ENCODE assay signal across 18 mouse cellular contexts in genomic region chr2:3702640-3703190, GRCm38 (mm10).
DNase-seq lines count a peak whose midpoint lies in the region; ATAC-seq and TF ChIP-seq lines count a peak whose summit lies in the region.
"Had no signal": no experiment of that assay in that cellular context is flagged by ENCODE, and none has a peak within 500 bp of the region (broad histone marks: within the 10 kb centered on the region; RNA-seq: fewer than 3 reads in every experiment).

No protein-coding gene starts in this region.

- H3K36me3 ChIP-seq in kidney, adult 2 months (ENCODE audit: control insufficient read depth, insufficient read depth, low read length), result no peaks in the 10 kb centered on the region
- no peaks in the 10 kb centered on the region for H3K36me3 ChIP-seq in liver, adult 2 months (ENCODE audit: control insufficient read depth, insufficient read depth, low read length)
- no peaks in the 10 kb centered on the region for H3K36me3 ChIP-seq in liver, postnatal 0 days (replicated peaks; ENCODE audit: insufficient read depth, low read length)
- H3K36me3 ChIP-seq in MEL (ENCODE audit: control insufficient read depth in 1 of 2, insufficient read depth in 2 of 2, low read length in 2 of 2), result peaks cover 0 to 27% of the 10 kb centered on the region in 2 experiments; a peak in 2 of 4 replicates
- H3K36me3 ChIP-seq: embryonic facial prominence, embryonic 10.5 days; forebrain, embryonic 15.5 days; heart, embryonic 12.5 days; hindbrain, embryonic 15.5 days had no signal

- TF ChIP-seq POLR2A in kidney, adult 2 months (IDR thresholded peaks at IDR 0.05; ENCODE audit: low read depth, low read length), result no peak
- TF ChIP-seq POLR2A in liver, adult 2 months (IDR thresholded peaks at IDR 0.05; ENCODE audit: extremely low read depth, insufficient read depth, low read length), result no peak
- no peak for TF ChIP-seq POLR2A in MEL (IDR thresholded peaks at IDR 0.05; ENCODE audit: control insufficient read depth in 1 of 2, insufficient read depth in 1 of 2, low read depth in 1 of 2, low read length in 2 of 2, poor library complexity in 1 of 2)

- peaks cover 37% of the 10 kb centered on the region for H3K4me1 ChIP-seq in kidney, adult 2 months (ENCODE audit: control insufficient read depth, insufficient read depth, low read length)
- peaks cover 29% of the 10 kb centered on the region for H3K4me1 ChIP-seq in liver, adult 2 months (ENCODE audit: control insufficient read depth, insufficient read depth, low read length)
- peaks cover 26% of the 10 kb centered on the region for H3K4me1 ChIP-seq in liver, postnatal 0 days (ENCODE audit: insufficient read depth)
- peaks cover 18 to 23% of the 10 kb centered on the region in 2 experiments for H3K4me1 ChIP-seq in MEL (ENCODE audit: control insufficient read depth in 1 of 2, insufficient read depth in 2 of 2, low read length in 2 of 2)
- H3K4me1 ChIP-seq: heart, embryonic 12.5 days; hindbrain, embryonic 15.5 days had no signal

- no peak overlapping the region for H3K4me2 ChIP-seq in liver, postnatal 0 days (ENCODE audit: low read depth, low read length)
- H3K4me2 ChIP-seq: forebrain, embryonic 15.5 days; heart, embryonic 12.5 days; hindbrain, embryonic 15.5 days had no signal

- H3K9me3 ChIP-seq in liver, postnatal 0 days (ENCODE audit: low read length), result no peaks in the 10 kb centered on the region
- no peaks in the 10 kb centered on the region for H3K9me3 ChIP-seq in MEL (replicated peaks; ENCODE audit: insufficient read depth, low read length)
- H3K9me3 ChIP-seq: embryonic facial prominence, embryonic 10.5 days; forebrain, embryonic 15.5 days; heart, embryonic 12.5 days; hindbrain, embryonic 15.5 days had no signal

- H3K79me2 ChIP-seq in liver, adult 2 months (ENCODE audit: control insufficient read depth, insufficient read depth, low read length), result no peaks in the 10 kb centered on the region; the same call in 1 of the 2 replicates
- H3K79me2 ChIP-seq in MEL (ENCODE audit: control insufficient read depth, insufficient read depth, low read length, poor library complexity), result no peaks in the 10 kb centered on the region

- no peak overlapping the region for H3K4me3 ChIP-seq in kidney, adult 2 months (ENCODE audit: insufficient read depth, low read depth, low read length)
- H3K4me3 ChIP-seq in liver, adult 2 months (ENCODE audit: insufficient read depth, low read depth, low read length), result no peak overlapping the region
- no peak overlapping the region for H3K4me3 ChIP-seq in liver, postnatal 0 days (ENCODE audit: low read depth, low read length)
- no peak overlapping the region for H3K4me3 ChIP-seq in MEL (ENCODE audit: control insufficient read depth in 1 of 2, insufficient read depth in 1 of 2, low read depth in 2 of 2, low read length in 2 of 2)
- H3K4me3 ChIP-seq: embryonic facial prominence, embryonic 10.5 days; erythroblast, embryonic 14.5 days; forebrain, embryonic 15.5 days; heart, embryonic 12.5 days; hindbrain, embryonic 15.5 days had no signal

- no peak for TF ChIP-seq CTCF in kidney, adult 2 months (conservative IDR thresholded peaks at IDR 0.05; ENCODE audit: insufficient read depth, insufficient read length, low read depth, low read length)
- no peak for TF ChIP-seq CTCF in liver, adult 2 months (IDR thresholded peaks at IDR 0.05; ENCODE audit: low read depth, low read length)
- TF ChIP-seq CTCF in liver, postnatal 0 days (IDR thresholded peaks at IDR 0.05; ENCODE audit: low read depth), result no peak
- TF ChIP-seq CTCF in MEL (IDR thresholded peaks at IDR 0.05 in 2 of 3, conservative IDR thresholded peaks at IDR 0.05 in 1 of 3; ENCODE audit: control insufficient read depth in 1 of 3, insufficient read depth in 1 of 3, low read depth in 2 of 3, low read length in 3 of 3, poor library complexity in 1 of 3, severe bottlenecking in 1 of 3), result no peak

- no peak for TF ChIP-seq EP300 in liver, postnatal 0 days (IDR thresholded peaks at IDR 0.05; ENCODE audit: low read depth)
- no peak for TF ChIP-seq EP300 in MEL (IDR thresholded peaks at IDR 0.05; ENCODE audit: low read depth in 1 of 2, low read length in 2 of 2)

- DNase-seq in kidney, adult 2 months, result peak; percentile 38
- DNase-seq in kidney, postnatal 10 days, result no peak
- DNase-seq in liver, adult 2 months (ENCODE audit: extremely low read depth, low read depth, low spot score), result peak; percentile 72
- no peak for DNase-seq in liver, postnatal 0 days
- DNase-seq in MEL (ENCODE audit: low read depth, low spot score), result peak; percentile 39
- DNase-seq in layer of hippocampus, postnatal 25 days (ENCODE audit: extremely low spot score in 1 of 2, low spot score in 1 of 2), result no peak
- DNase-seq: adrenal gland, adult 8-10 months; adrenal gland, postnatal 36 days; cerebellum, adult 2 months; cerebellum, postnatal 10 days; gastrocnemius, postnatal 14 days; heart, postnatal 36 days had no signal

- 63% methylated on average over 7 of the region's 7 CpGs for WGBS in kidney, adult 2 months
- 56% methylated on average over 7 of the region's 7 CpGs for WGBS in liver, adult 2 months
- 63% methylated on average over 7 of the region's 7 CpGs for WGBS in liver, postnatal 0 days (ENCODE audit: insufficient replicate concordance)

- ATAC-seq in liver, postnatal 0 days, result no peak
- ATAC-seq in megakaryocyte-erythroid progenitor cell, adult 5-6 weeks (replicated peaks; ENCODE audit: low FRiP score, low TSS enrichment, poor library complexity, severe bottlenecking), result peak; percentile 39; the same call in 1 of the 2 replicates
- ATAC-seq: forebrain, embryonic 15.5 days had no signal

- H3K27me3 ChIP-seq in kidney, adult 2 months (replicated peaks; ENCODE audit: control insufficient read depth, insufficient read depth, low read length), result no peaks in the 10 kb centered on the region
- no peaks in the 10 kb centered on the region for H3K27me3 ChIP-seq in liver, adult 2 months (ENCODE audit: control insufficient read depth, insufficient read depth, low read length)
- no peaks in the 10 kb centered on the region for H3K27me3 ChIP-seq in liver, postnatal 0 days (ENCODE audit: insufficient read depth, low read length)
- H3K27me3 ChIP-seq in MEL (ENCODE audit: control insufficient read depth in 1 of 2, insufficient read depth in 2 of 2, low read length in 2 of 2), result no peaks in the 10 kb centered on the region
- H3K27me3 ChIP-seq: forebrain, embryonic 15.5 days; heart, embryonic 12.5 days; hindbrain, embryonic 15.5 days had no signal

- H3K9ac ChIP-seq in liver, adult 2 months (ENCODE audit: low read depth, low read length), result no peak overlapping the region
- no peak overlapping the region for H3K9ac ChIP-seq in liver, postnatal 0 days (replicated peaks)
- H3K9ac ChIP-seq in MEL (ENCODE audit: control insufficient read depth, low read depth, low read length, poor library complexity, severe bottlenecking), result no peak overlapping the region
- H3K9ac ChIP-seq: forebrain, embryonic 15.5 days; heart, embryonic 12.5 days; hindbrain, embryonic 15.5 days had no signal

- no peak for TF ChIP-seq RAD21 in MEL (IDR thresholded peaks at IDR 0.05; ENCODE audit: low read depth, low read length)

- H3K27ac ChIP-seq in kidney, adult 2 months (ENCODE audit: insufficient read depth, low read depth, low read length), result peak overlapping the region; percentile 91
- H3K27ac ChIP-seq in liver, adult 2 months (replicated peaks; ENCODE audit: insufficient read depth, low read depth, low read length), result peak overlapping the region; percentile 83
- H3K27ac ChIP-seq in liver, postnatal 0 days (ENCODE audit: low read depth), result no peak overlapping the region
- no peak overlapping the region for H3K27ac ChIP-seq in MEL (ENCODE audit: control insufficient read depth, low read depth, low read length)
- H3K27ac ChIP-seq: embryonic facial prominence, embryonic 10.5 days; forebrain, embryonic 15.5 days; hindbrain, embryonic 15.5 days had no signal

TF ChIP-seq in MEL, 35 proteins besides CTCF, POLR2A, EP300 and RAD21:
- TF ChIP-seq BHLHE40 (IDR thresholded peaks at IDR 0.05; ENCODE audit: borderline replicate concordance, low read depth, low read length) (peak; percentile 71; the same call in 1 of the 2 replicates), CHD2 (IDR thresholded peaks at IDR 0.05; ENCODE audit: low read length) (no peak), ZKSCAN1 (IDR thresholded peaks at IDR 0.05; ENCODE audit: low read depth, low read length) (no peak), USF1 (IDR thresholded peaks at IDR 0.05; ENCODE audit: low read depth, low read length) (peak; percentile 93), MAFK (IDR thresholded peaks at IDR 0.05; ENCODE audit: borderline replicate concordance, low read depth, low read length) (no peak), USF2 (IDR thresholded peaks at IDR 0.05; ENCODE audit: borderline replicate concordance in 1 of 2, insufficient read depth in 1 of 2, low read depth in 1 of 2, low read length in 2 of 2) (peak; percentile 35 to 70; a peak in 2 of 4 replicates)
TF ChIP-seq in MEL: peak in this region for 3.

Comparison
In these comparisons a context has a peak if more than half of its experiments do, and no peak if none do; other contexts are left out.
1. DNase-seq: peak in kidney, adult 2 months (single experiment), liver, adult 2 months (single experiment) and MEL (single experiment); none in kidney, postnatal 10 days (single experiment), liver, postnatal 0 days (single experiment) and layer of hippocampus, postnatal 25 days (0 of 2).
2. H3K27ac ChIP-seq: peak in kidney, adult 2 months (single experiment) and liver, adult 2 months (single experiment); none in liver, postnatal 0 days (single experiment) and MEL (single experiment).